Mouse (Mus musculus): ENCODE measurements around the gene Oosp1.

Oosp1 gene

GRCm38 (mm10) chr19:11617983-11618382 is 73.0 kb downstream of the Oosp1 start:
- no peak for DNase-seq (ENCODE audit: low spot score)

Measured in layer of hippocampus, adult 9-10 months (tissue).